Mouse (Mus musculus) midbrain, embryonic 12.5 days (tissue): ENCODE data around the gene Imp3. TPM values are rescaled to one million over a fixed set of nuclear protein-coding genes. Genes with fewer than 3 reads are reported as not detected.
"Not testable (repeated sequence)": the region's sequence is repeated elsewhere in the genome, so short reads cannot be mapped to it uniquely, and the experiment has no call there.

Source experiments
- ATAC-seq: fragments of 200-750 bp; cut with Nextera tagmentation; 2 replicates; pipeline ENCODE4 v1.8.0; 2017; ENCODE audit warnings: low read depth, moderate TSS enrichment, moderate library complexity; ENCODE audit not compliant: low FRiP score
- H3K27ac ChIP-seq: fragments of 300-500 bp; sonication (generic); replicated peaks from 2 replicates; pipeline ENCODE4 v1.5.1; 2016; ENCODE audit warnings: mild to moderate bottlenecking
- H3K27me3 ChIP-seq: fragments of 300-500 bp; sonication (generic); 2 replicates; pipeline ENCODE4 v1.6.1; 2016; ENCODE audit warnings: mild to moderate bottlenecking
- H3K36me3 ChIP-seq: fragments of 300-500 bp; sonication (generic); 2 replicates; pipeline ENCODE4 v1.6.1; 2016
- H3K4me1 ChIP-seq: fragments of 300-500 bp; sonication (generic); 2 replicates; pipeline ENCODE4 v1.6.1; 2016
- H3K4me2 ChIP-seq: fragments of 300-500 bp; sonication (generic); replicated peaks from 2 replicates; pipeline ENCODE4 v1.6.1; 2016; ENCODE audit warnings: mild to moderate bottlenecking, moderate library complexity
- H3K4me3 ChIP-seq: fragments of 300-500 bp; sonication (generic); 2 replicates; pipeline ENCODE4 v1.5.1; 2016; ENCODE audit warnings: mild to moderate bottlenecking
- H3K9ac ChIP-seq: fragments of 300-500 bp; sonication (generic); replicated peaks from 2 replicates; pipeline ENCODE4 v1.6.1; 2016; ENCODE audit warnings: mild to moderate bottlenecking, moderate library complexity
- H3K9me3 ChIP-seq: fragments of 300-500 bp; sonication (generic); 2 replicates; pipeline ENCODE4 v1.6.1; 2016; ENCODE audit warnings: mild to moderate bottlenecking
- WGBS: fragments of 180-500 bp; shearing (Covaris S2); methylation state at CpG from one replicate; pipeline ENCODE4 v1.1.7; 2016; 5-methylcytosine and 5-hydroxymethylcytosine counted together
- polyA plus RNA-seq: library from polyadenylated mRNA; unstranded; fragments of >200 nt; fragmentation: Nextera tagmentation; extraction: Ambion mirVana; gene quantifications from 2 replicates; pipeline ENCODE4 v1.2.1, GENCODE M21; 2016

Gene Imp3
- polyA plus RNA-seq, 1 experiment from 2014 or later = 64.9 TPM

- Histone ChIP-seq H3K9ac (no peak overlapping the region), H3K4me2 (no peak overlapping the region), H3K4me3 (no peak overlapping the region), H3K36me3 (no peaks in the 10 kb centered on the region), H3K9me3 (no peaks in the 10 kb centered on the region), H3K27ac (no peak overlapping the region), H3K4me1 (no peaks in the 10 kb centered on the region), H3K27me3 (no peaks in the 10 kb centered on the region)
- WGBS = 77% methylated on average over 8 of the region's 8 CpGs
- no peak for ATAC-seq
These were observed 36.1 kb upstream of the Imp3 start for GRCm38 (mm10) chr9:56901187-56901586.

GRCm38 (mm10) chr9:56903662-56904061 is 33.6 kb upstream of the Imp3 start:
- H3K9ac ChIP-seq = no peak overlapping the region
- H3K27me3 ChIP-seq = no peaks in the 10 kb centered on the region
- no peaks in the 10 kb centered on the region for H3K9me3 ChIP-seq
- ATAC-seq = no peak
- WGBS = 86% methylated on average over 3 of the region's 3 CpGs
- no peaks in the 10 kb centered on the region for H3K36me3 ChIP-seq
- no peak overlapping the region for H3K27ac ChIP-seq
- no peak overlapping the region for H3K4me3 ChIP-seq
- no peak overlapping the region for H3K4me2 ChIP-seq
- no peaks in the 10 kb centered on the region for H3K4me1 ChIP-seq

- 85% methylated on average over 9 of the region's 9 CpGs for WGBS
- no peak for ATAC-seq
- no peak overlapping the region for H3K4me2 ChIP-seq
These were observed 29.7 kb upstream of the Imp3 start for GRCm38 (mm10) chr9:56907549-56907948.

GRCm38 (mm10) chr9:56909991-56910390 is 27.3 kb upstream of the Imp3 start:
- H3K27me3 ChIP-seq, H3K4me2 ChIP-seq, H3K9ac ChIP-seq, ATAC-seq, H3K9me3 ChIP-seq, H3K4me3 ChIP-seq, H3K36me3 ChIP-seq, H3K27ac ChIP-seq, H3K4me1 ChIP-seq: not testable (repeated sequence)
- WGBS = 51% methylated on average over 4 of the region's 4 CpGs

More at GRCm38 (mm10) chr9:56907549-56907948, 29.7 kb upstream of the Imp3 start:
- Histone ChIP-seq H3K36me3 (no peaks in the 10 kb centered on the region), H3K9me3 (no peaks in the 10 kb centered on the region), H3K4me3 (no peak overlapping the region), H3K27ac (no peak overlapping the region), H3K9ac (no peak overlapping the region), H3K4me1 (no peaks in the 10 kb centered on the region), H3K27me3 (no peaks in the 10 kb centered on the region)

GRCm38 (mm10) chr9:56911017-56911416 is 26.3 kb upstream of the Imp3 start:
- no peak overlapping the region for H3K4me3 ChIP-seq
- H3K27ac ChIP-seq = no peak overlapping the region
- H3K4me1 ChIP-seq = no peaks in the 10 kb centered on the region
- peaks cover 5% of the 10 kb centered on the region; the same call in 1 of the 2 replicates for H3K36me3 ChIP-seq
- no peak overlapping the region for H3K9ac ChIP-seq
- no peaks in the 10 kb centered on the region for H3K9me3 ChIP-seq
- H3K4me2 ChIP-seq = no peak overlapping the region
- ATAC-seq = no peak
- H3K27me3 ChIP-seq = no peaks in the 10 kb centered on the region
- 57% methylated on average over 1 of the region's 1 CpGs for WGBS

GRCm38 (mm10) chr9:56913991-56914390 is 23.3 kb upstream of the Imp3 start:
- no peak overlapping the region for H3K4me2 ChIP-seq
- no peak overlapping the region for H3K4me3 ChIP-seq
- peaks cover 30% of the 10 kb centered on the region for H3K36me3 ChIP-seq
- H3K4me1 ChIP-seq = no peaks in the 10 kb centered on the region
- no peaks in the 10 kb centered on the region for H3K27me3 ChIP-seq
- ATAC-seq = no peak
- H3K9ac ChIP-seq = no peak overlapping the region
- no peaks in the 10 kb centered on the region for H3K9me3 ChIP-seq
- no peak overlapping the region for H3K27ac ChIP-seq
- 89% methylated on average over 9 of the region's 9 CpGs for WGBS

- no peak overlapping the region for H3K27ac ChIP-seq
- H3K36me3 ChIP-seq = peaks cover 31% of the 10 kb centered on the region
- H3K9me3 ChIP-seq = no peaks in the 10 kb centered on the region
- H3K4me1 ChIP-seq = no peaks in the 10 kb centered on the region
- no peak overlapping the region for H3K4me3 ChIP-seq
- H3K9ac ChIP-seq = no peak overlapping the region
- WGBS = 86% methylated on average over 1 of the region's 1 CpGs
- no peak for ATAC-seq
- no peak overlapping the region for H3K4me2 ChIP-seq
- H3K27me3 ChIP-seq = no peaks in the 10 kb centered on the region
These were observed 22.2 kb upstream of the Imp3 start for GRCm38 (mm10) chr9:56915116-56915515.

GRCm38 (mm10) chr9:56915695-56916410 is 21.4 kb upstream of the Imp3 start:
- H3K9ac ChIP-seq = no peak overlapping the region
- H3K27me3 ChIP-seq = no peaks in the 10 kb centered on the region
- no peak overlapping the region for H3K4me3 ChIP-seq
- no peaks in the 10 kb centered on the region for H3K4me1 ChIP-seq
- no peak for ATAC-seq
- no peaks in the 10 kb centered on the region for H3K9me3 ChIP-seq
- H3K27ac ChIP-seq = no peak overlapping the region
- peaks cover 34% of the 10 kb centered on the region for H3K36me3 ChIP-seq
- H3K4me2 ChIP-seq = no peak overlapping the region
- 86% methylated on average over 5 of the region's 5 CpGs for WGBS

- WGBS = 64% methylated on average over 2 of the region's 2 CpGs
- Histone ChIP-seq H3K4me1 (no peaks in the 10 kb centered on the region), H3K9me3 (no peaks in the 10 kb centered on the region), H3K27me3 (no peaks in the 10 kb centered on the region), H3K4me2 (no peak overlapping the region), H3K36me3 (peaks cover 42% of the 10 kb centered on the region), H3K4me3 (no peak overlapping the region), H3K27ac (no peak overlapping the region), H3K9ac (no peak overlapping the region)
- ATAC-seq = no peak
These were observed 20.1 kb upstream of the Imp3 start for GRCm38 (mm10) chr9:56917131-56917530.

- H3K27me3 ChIP-seq = no peaks in the 10 kb centered on the region
These were observed 18.8 kb upstream of the Imp3 start for GRCm38 (mm10) chr9:56918466-56918865.

GRCm38 (mm10) chr9:56922746-56923145 is 14.5 kb upstream of the Imp3 start:
- Histone ChIP-seq H3K9ac (no peak overlapping the region), H3K36me3 (peaks cover 27% of the 10 kb centered on the region), H3K27ac (no peak overlapping the region), H3K9me3 (no peaks in the 10 kb centered on the region), H3K4me1 (peaks cover 43% of the 10 kb centered on the region), H3K27me3 (no peaks in the 10 kb centered on the region), H3K4me2 (no peak overlapping the region), H3K4me3 (no peak overlapping the region)
- ATAC-seq = no peak
- 98% methylated on average over 4 of the region's 4 CpGs for WGBS

More at GRCm38 (mm10) chr9:56918466-56918865, 18.8 kb upstream of the Imp3 start:
- peaks cover 4% of the 10 kb centered on the region for H3K4me1 ChIP-seq
- H3K4me2 ChIP-seq = no peak overlapping the region
- no peak overlapping the region for H3K27ac ChIP-seq
- WGBS = 97% methylated on average over 13 of the region's 13 CpGs
- H3K9me3 ChIP-seq = no peaks in the 10 kb centered on the region
- H3K36me3 ChIP-seq = peaks cover 46% of the 10 kb centered on the region
- no peak for ATAC-seq
- no peak overlapping the region for H3K9ac ChIP-seq
- no peak overlapping the region for H3K4me3 ChIP-seq

- Histone ChIP-seq H3K27me3 (peaks cover 1% of the 10 kb centered on the region), H3K9ac (peak overlapping the region; percentile 37; the same call in 1 of the 2 replicates), H3K4me3 (peak overlapping the region; percentile 1; the same call in 1 of the 2 replicates), H3K36me3 (peaks cover 17% of the 10 kb centered on the region; the same call in 1 of the 2 replicates), H3K4me2 (peak overlapping the region; percentile 39), H3K4me1 (peaks cover 50% of the 10 kb centered on the region), H3K27ac (no peak overlapping the region), H3K9me3 (no peaks in the 10 kb centered on the region)
- WGBS = 74% methylated on average over 8 of the region's 8 CpGs
- no peak for ATAC-seq
These were observed 13.2 kb upstream of the Imp3 start for GRCm38 (mm10) chr9:56923841-56924650.
